In the genomic region with DNA sequence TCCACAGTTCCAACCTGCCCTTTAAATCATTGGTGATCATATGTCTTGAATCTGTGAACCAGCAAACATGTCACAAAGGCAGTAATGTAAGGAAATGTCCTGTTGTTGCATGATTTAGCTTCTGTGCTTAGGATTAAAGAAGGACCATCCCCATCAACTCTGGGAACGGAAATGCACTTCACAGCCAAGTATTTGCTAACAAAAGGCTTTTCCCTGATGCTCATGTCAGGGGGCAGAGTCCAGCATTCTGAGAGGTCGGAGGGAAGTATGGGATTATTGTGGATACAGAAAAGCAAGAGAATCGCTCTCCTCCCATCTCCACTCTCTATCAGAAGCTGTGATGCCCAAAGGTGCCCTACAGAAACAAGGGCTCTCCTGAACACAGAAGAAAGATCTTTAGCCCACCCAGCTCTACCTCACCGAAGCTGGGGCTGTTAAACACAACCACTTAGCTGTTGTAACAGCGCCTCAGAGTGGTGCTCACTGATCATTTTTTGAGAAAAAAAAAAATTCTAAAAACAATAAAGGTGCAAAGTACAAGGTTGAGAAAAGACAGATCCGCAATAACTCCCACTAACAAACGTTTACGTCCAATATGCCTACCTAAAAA, we compare ENCODE assay signal across 8 mouse cellular contexts. TPM values are rescaled to one million over a fixed set of nuclear protein-coding genes. Genes with fewer than 3 reads are reported as not detected.
DNase-seq lines count a peak whose midpoint lies in the region; ATAC-seq and TF ChIP-seq lines count a peak whose summit lies in the region.

No protein-coding gene starts in this region.

- H3K9me3 ChIP-seq in G1E (replicated peaks), result no peaks in the 10 kb centered on the region
- H3K9me3 ChIP-seq in hindbrain, embryonic 10.5 days, result no peaks in the 10 kb centered on the region
- no peaks in the 10 kb centered on the region for H3K9me3 ChIP-seq in liver, embryonic 12.5 days (replicated peaks)

- peak overlapping the region; percentile 90 for H3K27ac ChIP-seq in hindbrain, embryonic 10.5 days
- no peak overlapping the region for H3K27ac ChIP-seq in liver, embryonic 12.5 days

- peak overlapping the region; percentile 86; the same call in 1 of the 2 replicates for H3K4me3 ChIP-seq in G1E (ENCODE audit: low read depth, low read length)
- H3K4me3 ChIP-seq in hindbrain, embryonic 10.5 days, result peak overlapping the region; percentile 94
- peak overlapping the region; percentile 82 for H3K4me3 ChIP-seq in liver, embryonic 12.5 days

- H3K4me2 ChIP-seq in liver, embryonic 12.5 days, result peak overlapping the region; percentile 99

- peak; percentile 18 for DNase-seq in CD4-positive, CD25-positive, alpha-beta regulatory T cell, adult 2 months (ENCODE audit: low read depth, low spot score)
- no peak for DNase-seq in G1E (ENCODE audit: low spot score)
- no peak for DNase-seq in hindbrain, embryonic 10.5 days (ENCODE audit: low spot score)
- no peak for DNase-seq in adrenal gland, postnatal 36 days
- no peak for DNase-seq in adrenal gland, adult 2 months
- no peak for DNase-seq in natural killer cell, adult 2 months (ENCODE audit: low spot score in 2 of 2)

- H3K36me3 ChIP-seq in G1E (replicated peaks), result no peaks in the 10 kb centered on the region
- peaks cover 7% of the 10 kb centered on the region; the same call in 1 of the 2 replicates for H3K36me3 ChIP-seq in hindbrain, embryonic 10.5 days
- H3K36me3 ChIP-seq in liver, embryonic 12.5 days, result no peaks in the 10 kb centered on the region

- H3K27me3 ChIP-seq in G1E (ENCODE audit: insufficient read depth, low read length), result no peaks in the 10 kb centered on the region
- 0 out of 2 replicates have a peak, but pooled peaks cover 3% of the 10 kb centered on the region for H3K27me3 ChIP-seq in hindbrain, embryonic 10.5 days (ENCODE audit: insufficient read depth, poor library complexity, severe bottlenecking)
- peaks cover 16% of the 10 kb centered on the region for H3K27me3 ChIP-seq in liver, embryonic 12.5 days (replicated peaks)

- no peak for TF ChIP-seq CTCF in G1E (IDR thresholded peaks at IDR 0.05; ENCODE audit: low read depth, low read length)

- WGBS in hindbrain, embryonic 10.5 days, result 58% methylated on average over 8 of the region's 8 CpGs
- WGBS in liver, embryonic 12.5 days (ENCODE audit: insufficient replicate concordance), result 49% methylated on average over 8 of the region's 8 CpGs

- peaks cover 15% of the 10 kb centered on the region for H3K4me1 ChIP-seq in G1E (ENCODE audit: insufficient read depth, low read depth, low read length)
- peaks cover 28% of the 10 kb centered on the region for H3K4me1 ChIP-seq in hindbrain, embryonic 10.5 days (replicated peaks)
- H3K4me1 ChIP-seq in liver, embryonic 12.5 days, result peaks cover 18% of the 10 kb centered on the region

- H3K9ac ChIP-seq in liver, embryonic 12.5 days, result no peak overlapping the region

- ATAC-seq in CD4-positive, CD25-positive, alpha-beta regulatory T cell, adult 4 months, result no peak
- ATAC-seq in G1E (ENCODE audit: extremely low read depth, insufficient number of reproducible peaks, low FRiP score, poor library complexity, severe bottlenecking), result no peak
- no peak for ATAC-seq in liver, embryonic 12.5 days

RNA-seq across cellular contexts. Expression of a gene that starts 1.2 kb away (rescaled TPM):
- polyA plus RNA-seq in CD4-positive, CD25-positive, alpha-beta regulatory T cell, adult 4 months (2017; shearing (Covaris generic)), result 10 to 100 TPM; 18.3 to 31.2 TPM
- 8.7 and 9.3 TPM in 2 replicates for total RNA-seq in G1E (2014; fragmentation: Nextera tagmentation)
- 12.7 and 15.2 TPM in 2 replicates for total RNA-seq in G1E (2017)
- polyA plus RNA-seq in G1E (2012), result 2.6 and 2.8 TPM in 2 replicates
- polyA plus RNA-seq in hindbrain, embryonic 10.5 days (2016; fragmentation: Nextera tagmentation; extraction: Ambion mirVana), result 15.2 and 16.3 TPM in 2 replicates
- 4.1 and 4.8 TPM in 2 replicates for polyA plus RNA-seq in liver, embryonic 12.5 days (2016; fragmentation: Nextera tagmentation; extraction: Ambion mirVana)
- 10 to 100 TPM in 1 of 2 experiments, 1 to 10 TPM in 1; 9.9 to 10.8 TPM for total RNA-seq in adrenal gland, postnatal 36 days (2021)
- 10 to 100 TPM in 1 of 2 experiments, 1 to 10 TPM in 1; 9.0 to 12.0 TPM for total RNA-seq in adrenal gland, adult 2 months (2021)
- polyA plus RNA-seq in adrenal gland, adult 2 months (2012; rRNA removed), result 4.8 and 5.0 TPM in 2 replicates

RNA-seq across cellular contexts. Expression of a gene that starts 2.4 kb away (rescaled TPM):
- polyA plus RNA-seq in CD4-positive, CD25-positive, alpha-beta regulatory T cell, adult 4 months (2017; shearing (Covaris generic)), result 1 to 10 TPM; 4.1 to 9.2 TPM
- 10.1 and 15.1 TPM in 2 replicates for total RNA-seq in G1E (2014; fragmentation: Nextera tagmentation)
- total RNA-seq in G1E (2017), result 6.7 and 11.4 TPM in 2 replicates
- 0.16 and 0.18 TPM in 2 replicates for polyA plus RNA-seq in G1E (2012)
- 36.1 and 40.9 TPM in 2 replicates for polyA plus RNA-seq in hindbrain, embryonic 10.5 days (2016; fragmentation: Nextera tagmentation; extraction: Ambion mirVana)
- polyA plus RNA-seq in liver, embryonic 12.5 days (2016; fragmentation: Nextera tagmentation; extraction: Ambion mirVana), result 10.0 and 10.1 TPM in 2 replicates
- total RNA-seq in adrenal gland, postnatal 36 days (2021), result 1 to 10 TPM; 7.6 to 9.4 TPM
- 1 to 10 TPM; 5.2 to 8.6 TPM for total RNA-seq in adrenal gland, adult 2 months (2021)
- 1.2 and 1.4 TPM in 2 replicates for polyA plus RNA-seq in adrenal gland, adult 2 months (2012; rRNA removed)

RNA-seq across cellular contexts. Expression of a gene that starts 27.5 kb away (rescaled TPM):
- under 1 TPM in 1 of 2 experiments, not detected in 1; 0.13 TPM for polyA plus RNA-seq in CD4-positive, CD25-positive, alpha-beta regulatory T cell, adult 4 months (2017; shearing (Covaris generic))
- total RNA-seq in G1E (2014; fragmentation: Nextera tagmentation) (not detected in 2 replicates), G1E (2017) (0.05 TPM in 1 of 2 replicates, not detected in the other)
- not detected in 2 replicates for polyA plus RNA-seq in G1E (2012)
- polyA plus RNA-seq in hindbrain, embryonic 10.5 days (2016; fragmentation: Nextera tagmentation; extraction: Ambion mirVana), result 3.4 and 5.4 TPM in 2 replicates
- polyA plus RNA-seq in liver, embryonic 12.5 days (2016; fragmentation: Nextera tagmentation; extraction: Ambion mirVana), result 0.90 and 1.0 TPM in 2 replicates
- total RNA-seq in adrenal gland, postnatal 36 days (2021), result 1 to 10 TPM; 4.8 to 5.1 TPM
- total RNA-seq in adrenal gland, adult 2 months (2021), result 1 to 10 TPM; 3.1 to 7.5 TPM
- 10.5 and 13.3 TPM in 2 replicates for polyA plus RNA-seq in adrenal gland, adult 2 months (2012; rRNA removed)
